Comparison of ENCODE assay signal across 23 mouse cellular contexts in genomic region chr3:89232614-89233013, GRCm38 (mm10). TPM values are rescaled to one million over a fixed set of nuclear protein-coding genes. Genes with fewer than 3 reads are reported as not detected.
DNase-seq lines count a peak whose midpoint lies in the region; ATAC-seq and TF ChIP-seq lines count a peak whose summit lies in the region.
"Had no signal": no experiment of that assay in that cellular context is flagged by ENCODE, and none has a peak within 500 bp of the region (broad histone marks: within the 10 kb centered on the region; RNA-seq: fewer than 3 reads in every experiment).

No protein-coding gene starts in this region.

- no peak for TF ChIP-seq CTCF in intestine, postnatal 0 days (IDR thresholded peaks at IDR 0.05; ENCODE audit: low read depth)
- no peak for TF ChIP-seq CTCF in lung, embryonic 14.5 days (IDR thresholded peaks at IDR 0.05; ENCODE audit: low read depth)

- H3K27me3 ChIP-seq in intestine, embryonic 16.5 days (replicated peaks; ENCODE audit: control insufficient read depth, insufficient read depth, low read length), result 0 out of 2 replicates have a peak, but pooled peaks cover 4% of the 10 kb centered on the region
- H3K27me3 ChIP-seq in intestine, postnatal 0 days (replicated peaks; ENCODE audit: control insufficient read depth, insufficient read depth, low read length), result no peaks in the 10 kb centered on the region
- H3K27me3 ChIP-seq in lung, embryonic 14.5 days (ENCODE audit: insufficient read depth, low read length), result no peaks in the 10 kb centered on the region
- no peaks in the 10 kb centered on the region for H3K27me3 ChIP-seq in stomach, embryonic 15.5 days (replicated peaks)
- H3K27me3 ChIP-seq: hindbrain, embryonic 15.5 days; midbrain, embryonic 15.5 days; neural tube, embryonic 12.5 days had no signal

- ATAC-seq in intestine, embryonic 16.5 days, result no peak
- ATAC-seq in intestine, postnatal 0 days, result no peak
- no peak for ATAC-seq in lung, embryonic 14.5 days (ENCODE audit: insufficient read depth)
- no peak for ATAC-seq in stomach, embryonic 15.5 days (ENCODE audit: insufficient read depth, low FRiP score, low read depth)
- ATAC-seq: CD4-positive, CD25-positive, alpha-beta regulatory T cell, adult 4 months; forebrain, postnatal 0 days; liver, postnatal 0 days; midbrain, embryonic 15.5 days had no signal

- no peaks in the 10 kb centered on the region for H3K9me3 ChIP-seq in intestine, embryonic 16.5 days (ENCODE audit: control insufficient read depth, low read length)
- H3K9me3 ChIP-seq in intestine, postnatal 0 days (ENCODE audit: control insufficient read depth), result no peaks in the 10 kb centered on the region
- H3K9me3 ChIP-seq in lung, embryonic 14.5 days (ENCODE audit: low read depth, low read length), result no peaks in the 10 kb centered on the region
- H3K9me3 ChIP-seq in stomach, embryonic 15.5 days, result no peaks in the 10 kb centered on the region
- H3K9me3 ChIP-seq: heart, embryonic 15.5 days; hindbrain, embryonic 15.5 days; limb, embryonic 12.5 days; midbrain, embryonic 15.5 days; neural tube, embryonic 12.5 days had no signal

- no peaks in the 10 kb centered on the region; the same call in 1 of the 2 replicates for H3K36me3 ChIP-seq in intestine, embryonic 16.5 days (ENCODE audit: control insufficient read depth, insufficient read depth, low read length)
- H3K36me3 ChIP-seq in intestine, postnatal 0 days (ENCODE audit: control insufficient read depth, insufficient read depth), result no peaks in the 10 kb centered on the region
- H3K36me3 ChIP-seq in lung, embryonic 14.5 days (ENCODE audit: insufficient read depth), result 0 out of 2 replicates have a peak, but pooled peaks cover 3% of the 10 kb centered on the region
- 0 out of 2 replicates have a peak, but pooled peaks cover 4% of the 10 kb centered on the region for H3K36me3 ChIP-seq in stomach, embryonic 15.5 days
- H3K36me3 ChIP-seq: heart, embryonic 15.5 days had no signal

- 0 out of 2 replicates have a peak overlapping the region, but pooled peaks have one; percentile 10 for H3K27ac ChIP-seq in intestine, embryonic 16.5 days (ENCODE audit: low read length)
- no peak overlapping the region for H3K27ac ChIP-seq in intestine, postnatal 0 days (ENCODE audit: low read depth, low read length)
- peak overlapping the region; percentile 88 for H3K27ac ChIP-seq in lung, embryonic 14.5 days (ENCODE audit: low read depth)
- peak overlapping the region; percentile 88 for H3K27ac ChIP-seq in stomach, embryonic 15.5 days
- H3K27ac ChIP-seq: hindbrain, embryonic 15.5 days; limb, embryonic 12.5 days; midbrain, embryonic 15.5 days; neural tube, embryonic 12.5 days had no signal

- peak; percentile 7 for DNase-seq in lung, embryonic 14.5 days
- DNase-seq in lung, postnatal 10 days, result peak; percentile 70
- no peak for DNase-seq in heart, postnatal 36 days
- DNase-seq in right cerebral cortex, adult 2 months (ENCODE audit: low spot score in 2 of 2), result no peak
- DNase-seq: cerebellum, adult 11 months; cerebellum, postnatal 10 days; forebrain, postnatal 0 days; gastrocnemius, postnatal 14 days; kidney, postnatal 36 days; liver, postnatal 0 days; retina, postnatal 1 day; thymus, adult 2 months had no signal

- 43% methylated on average over 6 of the region's 6 CpGs for WGBS in intestine, embryonic 16.5 days
- WGBS in intestine, postnatal 0 days, result 34% methylated on average over 6 of the region's 6 CpGs
- WGBS in lung, embryonic 14.5 days, result 46% methylated on average over 6 of the region's 6 CpGs
- 42% methylated on average over 6 of the region's 6 CpGs for WGBS in stomach, embryonic 15.5 days

- no peak overlapping the region for H3K4me3 ChIP-seq in intestine, embryonic 16.5 days (ENCODE audit: low read length)
- no peak overlapping the region for H3K4me3 ChIP-seq in intestine, postnatal 0 days (ENCODE audit: low read depth, low read length)
- H3K4me3 ChIP-seq in lung, embryonic 14.5 days (ENCODE audit: low read depth, low read length), result no peak overlapping the region
- H3K4me3 ChIP-seq in stomach, embryonic 15.5 days (replicated peaks), result peak overlapping the region; percentile 25; the same call in 1 of the 2 replicates
- H3K4me3 ChIP-seq: heart, embryonic 15.5 days; hindbrain, embryonic 15.5 days; limb, embryonic 12.5 days; midbrain, embryonic 15.5 days; neural tube, embryonic 12.5 days had no signal

- no peak overlapping the region for H3K4me2 ChIP-seq in intestine, embryonic 16.5 days (ENCODE audit: low read depth, low read length)
- H3K4me2 ChIP-seq in intestine, postnatal 0 days (replicated peaks; ENCODE audit: low read depth), result no peak overlapping the region
- H3K4me2 ChIP-seq in lung, embryonic 14.5 days, result peak overlapping the region; percentile 49
- peak overlapping the region; percentile 82 for H3K4me2 ChIP-seq in stomach, embryonic 15.5 days
- H3K4me2 ChIP-seq: hindbrain, embryonic 15.5 days; limb, embryonic 12.5 days; liver, embryonic 11.5 days; midbrain, embryonic 15.5 days; neural tube, embryonic 12.5 days had no signal

- peaks cover 32% of the 10 kb centered on the region for H3K4me1 ChIP-seq in intestine, embryonic 16.5 days (ENCODE audit: control insufficient read depth, insufficient read depth, low read length)
- peaks cover 3% of the 10 kb centered on the region; the same call in 1 of the 2 replicates for H3K4me1 ChIP-seq in intestine, postnatal 0 days (replicated peaks; ENCODE audit: control insufficient read depth, insufficient read depth, low read length)
- peaks cover 20% of the 10 kb centered on the region for H3K4me1 ChIP-seq in lung, embryonic 14.5 days (ENCODE audit: insufficient read depth)
- H3K4me1 ChIP-seq in stomach, embryonic 15.5 days, result peaks cover 17% of the 10 kb centered on the region; the same call in 1 of the 2 replicates

- H3K9ac ChIP-seq in intestine, embryonic 16.5 days (ENCODE audit: low read depth, low read length), result no peak overlapping the region
- H3K9ac ChIP-seq in intestine, postnatal 0 days (ENCODE audit: low read depth, low read length), result no peak overlapping the region
- no peak overlapping the region for H3K9ac ChIP-seq in lung, embryonic 14.5 days
- no peak overlapping the region for H3K9ac ChIP-seq in stomach, embryonic 15.5 days
- H3K9ac ChIP-seq: forebrain, postnatal 0 days; heart, embryonic 15.5 days; hindbrain, embryonic 15.5 days; limb, embryonic 12.5 days; liver, postnatal 0 days; midbrain, embryonic 15.5 days; neural tube, embryonic 12.5 days had no signal

- intact Hi-C loops in heart, postnatal 36 days (cut with DNase I), result no loop called here

RNA-seq across cellular contexts. Expression of gene Muc1, which starts 3.8 kb away (rescaled TPM):
- 13.2 and 13.4 TPM in 2 replicates for polyA plus RNA-seq in intestine, embryonic 16.5 days (2015; fragmentation: Nextera tagmentation; extraction: Ambion mirVana)
- 3.5 and 6.7 TPM in 2 replicates for polyA plus RNA-seq in intestine, postnatal 0 days (2015; fragmentation: Nextera tagmentation; extraction: Ambion mirVana)
- polyA plus RNA-seq in lung, embryonic 14.5 days (2014; fragmentation: Nextera tagmentation; extraction: Ambion mirVana), result 43.0 and 50.4 TPM in 2 replicates
- 64.2 and 89.1 TPM in 2 replicates for polyA plus RNA-seq in stomach, embryonic 15.5 days (2015; fragmentation: Nextera tagmentation; extraction: Ambion mirVana)
- under 1 TPM; 0.14 to 0.46 TPM for total RNA-seq in heart, postnatal 36 days (2021)

RNA-seq across cellular contexts. Expression of gene Mtx1, which starts 5.7 kb away (rescaled TPM):
- 214 and 234 TPM in 2 replicates for polyA plus RNA-seq in intestine, embryonic 16.5 days (2015; fragmentation: Nextera tagmentation; extraction: Ambion mirVana)
- polyA plus RNA-seq in intestine, postnatal 0 days (2015; fragmentation: Nextera tagmentation; extraction: Ambion mirVana), result 140 and 145 TPM in 2 replicates
- polyA plus RNA-seq in lung, embryonic 14.5 days (2014; fragmentation: Nextera tagmentation; extraction: Ambion mirVana), result 193 and 212 TPM in 2 replicates
- 197 and 199 TPM in 2 replicates for polyA plus RNA-seq in stomach, embryonic 15.5 days (2015; fragmentation: Nextera tagmentation; extraction: Ambion mirVana)
- 10 to 100 TPM; 58.0 to 60.0 TPM for total RNA-seq in heart, postnatal 36 days (2021)

RNA-seq across cellular contexts. Expression of gene Krtcap2, which starts 13.2 kb away (rescaled TPM):
- polyA plus RNA-seq in intestine, embryonic 16.5 days (2015; fragmentation: Nextera tagmentation; extraction: Ambion mirVana), result 316 and 334 TPM in 2 replicates
- 273 and 281 TPM in 2 replicates for polyA plus RNA-seq in intestine, postnatal 0 days (2015; fragmentation: Nextera tagmentation; extraction: Ambion mirVana)
- 293 and 312 TPM in 2 replicates for polyA plus RNA-seq in lung, embryonic 14.5 days (2014; fragmentation: Nextera tagmentation; extraction: Ambion mirVana)
- polyA plus RNA-seq in stomach, embryonic 15.5 days (2015; fragmentation: Nextera tagmentation; extraction: Ambion mirVana), result 374 and 406 TPM in 2 replicates
- total RNA-seq in heart, postnatal 36 days (2021), result 10 to 100 TPM; 82.3 to 87.0 TPM

RNA-seq across cellular contexts. Expression of gene Trim46, which starts 13.5 kb away (rescaled TPM):
- 3.9 TPM in 2 replicates for polyA plus RNA-seq in intestine, embryonic 16.5 days (2015; fragmentation: Nextera tagmentation; extraction: Ambion mirVana)
- polyA plus RNA-seq in intestine, postnatal 0 days (2015; fragmentation: Nextera tagmentation; extraction: Ambion mirVana), result 1.2 and 1.3 TPM in 2 replicates
- polyA plus RNA-seq in lung, embryonic 14.5 days (2014; fragmentation: Nextera tagmentation; extraction: Ambion mirVana), result 5.7 and 6.3 TPM in 2 replicates
- 4.6 and 5.9 TPM in 2 replicates for polyA plus RNA-seq in stomach, embryonic 15.5 days (2015; fragmentation: Nextera tagmentation; extraction: Ambion mirVana)
- total RNA-seq in heart, postnatal 36 days (2021), result under 1 TPM; 0.42 to 0.62 TPM

RNA-seq across cellular contexts. Expression of gene Thbs3, which starts 17.6 kb away (rescaled TPM):
- 18.9 and 20.3 TPM in 2 replicates for polyA plus RNA-seq in intestine, embryonic 16.5 days (2015; fragmentation: Nextera tagmentation; extraction: Ambion mirVana)
- 15.2 and 17.2 TPM in 2 replicates for polyA plus RNA-seq in intestine, postnatal 0 days (2015; fragmentation: Nextera tagmentation; extraction: Ambion mirVana)
- polyA plus RNA-seq in lung, embryonic 14.5 days (2014; fragmentation: Nextera tagmentation; extraction: Ambion mirVana), result 33.6 and 39.9 TPM in 2 replicates
- 29.0 and 29.2 TPM in 2 replicates for polyA plus RNA-seq in stomach, embryonic 15.5 days (2015; fragmentation: Nextera tagmentation; extraction: Ambion mirVana)
- total RNA-seq in heart, postnatal 36 days (2021), result 1 to 10 TPM; 6.8 to 9.4 TPM
- total RNA-seq: hematopoietic stem cell, adult 5-6 weeks had no signal

Comparison
In these comparisons a context has a peak if more than half of its experiments do, and no peak if none do; other contexts are left out.
1. H3K4me2 ChIP-seq: peak in lung, embryonic 14.5 days (single experiment) and stomach, embryonic 15.5 days (single experiment); none in intestine, embryonic 16.5 days (single experiment) and intestine, postnatal 0 days (single experiment).
2. DNase-seq: peak in lung, embryonic 14.5 days (single experiment) and lung, postnatal 10 days (single experiment); none in heart, postnatal 36 days (0 of 2) and right cerebral cortex, adult 2 months (0 of 2).